Mouse (Mus musculus) limb, embryonic 14.5 days (tissue): ENCODE results near the gene Kcng1. TPM values are rescaled to one million over a fixed set of nuclear protein-coding genes. Genes with fewer than 3 reads are reported as not detected.
A peak's percentile ranks its signal among the peaks of the same experiment; 100 is the strongest.

Experiments
- ATAC-seq: fragments of 200-750 bp; cut with Nextera tagmentation; 2 replicates; pipeline ENCODE4 v1.8.0; 2017; ENCODE audit warnings: low read depth, moderate number of reproducible peaks, moderate TSS enrichment; ENCODE audit not compliant: low FRiP score
- DNase-seq: peaks from one replicate; pipeline ENCODE4 v3.0.0-alpha.2; 2015; ENCODE audit warnings: low spot score
- H3K27ac ChIP-seq: fragments of 300-500 bp; sonication (generic); replicated peaks from 2 replicates; pipeline ENCODE4 v1.5.1; 2014; ENCODE audit warnings: low read depth, mild to moderate bottlenecking, low read length, moderate library complexity, mixed read lengths
- H3K27me3 ChIP-seq: fragments of 300-500 bp; sonication (generic); 2 replicates; pipeline ENCODE4 v1.6.1; 2014; ENCODE audit warnings: low read length, mixed read lengths; ENCODE audit not compliant: control insufficient read depth, insufficient read depth
- H3K36me3 ChIP-seq: fragments of 300-500 bp; sonication (generic); 2 replicates; pipeline ENCODE4 v1.6.1; 2014; ENCODE audit warnings: mild to moderate bottlenecking, low read length, moderate library complexity, mixed read lengths; ENCODE audit not compliant: control insufficient read depth, insufficient read depth
- H3K4me1 ChIP-seq: fragments of 300-500 bp; sonication (generic); 2 replicates; pipeline ENCODE4 v1.6.1; 2014; ENCODE audit warnings: antibody characterized with exemption, low read length, mixed read lengths; ENCODE audit not compliant: control insufficient read depth, insufficient read depth
- H3K4me2 ChIP-seq: fragments of 300-500 bp; sonication (generic); replicated peaks from 2 replicates; pipeline ENCODE4 v1.6.1; 2014; ENCODE audit warnings: low read depth, mild to moderate bottlenecking, low read length, moderate library complexity; ENCODE audit not compliant: severe bottlenecking
- H3K4me3 ChIP-seq: fragments of 300-500 bp; sonication (generic); replicated peaks from 2 replicates; pipeline ENCODE4 v1.5.1; 2014; ENCODE audit warnings: low read length
- H3K9ac ChIP-seq: fragments of 300-500 bp; sonication (generic); 2 replicates; pipeline ENCODE4 v1.6.1; 2014; ENCODE audit warnings: mild to moderate bottlenecking, low read depth, low read length, moderate library complexity; ENCODE audit not compliant: severe bottlenecking
- H3K9me3 ChIP-seq: fragments of 300-500 bp; sonication (generic); 2 replicates; pipeline ENCODE4 v1.6.1; 2016; ENCODE audit warnings: low read length; ENCODE audit not compliant: control insufficient read depth
- POLR2A ChIP-seq: fragments of 200-500 bp; IDR thresholded peaks from 2 replicates; pipeline ENCODE4 v1.8.0; 2012; ENCODE audit warnings: inconsistent platforms, mild to moderate bottlenecking, moderate library complexity, borderline replicate concordance; ENCODE audit not compliant: insufficient read depth, insufficient read length; ENCODE audit errors: extremely low read depth
- WGBS: fragments of 180-500 bp; shearing (Covaris S2); extraction: QIAGEN DNeasy Blood & Tissue Kit; methylation state at CpG from one replicate; pipeline ENCODE4 v1.1.7; 2014; 5-methylcytosine and 5-hydroxymethylcytosine counted together
- polyA plus RNA-seq, 2 experiments: library from polyadenylated mRNA; depleted of rRNA in 1 of 2; stranded (reverse) in 1 of 2; unstranded in 1 of 2; fragments of >200 nt; fragmentation: Nextera tagmentation in 1 of 2; extraction: Ambion mirVana in 1 of 2; gene quantifications; 2 replicates each; pipeline versions ENCODE4 v1.2.1 to v1.2.3; 2012 to 2014

Kcng1 gene
- polyA plus RNA-seq, 2 experiments, result 0.59 to 0.78 TPM

DNA sequence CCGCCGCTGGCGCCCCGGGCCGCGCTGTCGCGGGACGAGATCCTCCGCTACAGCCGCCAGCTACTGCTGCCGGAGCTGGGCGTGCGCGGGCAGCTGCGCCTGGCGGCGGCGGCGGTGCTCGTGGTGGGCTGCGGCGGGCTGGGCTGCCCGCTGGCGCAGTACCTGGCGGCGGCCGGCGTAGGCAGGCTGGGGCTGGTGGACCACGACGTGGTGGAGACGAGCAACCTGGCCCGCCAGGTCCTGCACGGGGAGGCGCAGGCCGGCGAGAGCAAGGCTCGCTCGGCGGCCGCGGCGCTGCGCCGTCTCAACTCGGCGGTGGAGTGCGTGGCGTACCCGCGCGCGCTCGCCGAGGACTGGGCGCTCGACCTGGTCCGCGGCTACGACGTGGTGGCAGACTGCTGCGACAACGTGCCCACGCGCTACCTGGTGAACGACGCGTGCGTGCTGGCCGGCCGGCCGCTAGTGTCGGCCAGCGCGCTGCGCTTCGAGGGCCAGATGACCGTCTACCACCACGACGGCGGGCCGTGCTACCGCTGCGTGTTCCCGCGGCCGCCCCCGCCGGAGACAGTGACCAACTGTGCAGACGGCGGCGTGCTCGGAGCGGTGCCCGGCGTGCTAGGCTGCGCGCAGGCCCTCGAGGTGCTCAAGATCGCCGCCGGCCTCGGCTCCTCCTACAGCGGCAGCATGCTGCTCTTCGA lies 50.6 kb downstream of the Kcng1 start:
- H3K9ac ChIP-seq, result peak overlapping the region; percentile 93
- DNase-seq (no peak), ATAC-seq (peak; percentile 42; the same call in 1 of the 2 replicates)
- H3K4me3 ChIP-seq, result peak overlapping the region; percentile 100
- no peak for TF ChIP-seq POLR2A
- WGBS, result 9% methylated on average over 61 of the region's 105 CpGs
- H3K27me3 ChIP-seq, result no peaks in the 10 kb centered on the region
- H3K4me2 ChIP-seq, result peak overlapping the region; percentile 97
- no peaks in the 10 kb centered on the region for H3K9me3 ChIP-seq
- H3K27ac ChIP-seq, result peak overlapping the region; percentile 91
- peaks cover 31% of the 10 kb centered on the region for H3K36me3 ChIP-seq
- peaks cover 19% of the 10 kb centered on the region for H3K4me1 ChIP-seq

DNA sequence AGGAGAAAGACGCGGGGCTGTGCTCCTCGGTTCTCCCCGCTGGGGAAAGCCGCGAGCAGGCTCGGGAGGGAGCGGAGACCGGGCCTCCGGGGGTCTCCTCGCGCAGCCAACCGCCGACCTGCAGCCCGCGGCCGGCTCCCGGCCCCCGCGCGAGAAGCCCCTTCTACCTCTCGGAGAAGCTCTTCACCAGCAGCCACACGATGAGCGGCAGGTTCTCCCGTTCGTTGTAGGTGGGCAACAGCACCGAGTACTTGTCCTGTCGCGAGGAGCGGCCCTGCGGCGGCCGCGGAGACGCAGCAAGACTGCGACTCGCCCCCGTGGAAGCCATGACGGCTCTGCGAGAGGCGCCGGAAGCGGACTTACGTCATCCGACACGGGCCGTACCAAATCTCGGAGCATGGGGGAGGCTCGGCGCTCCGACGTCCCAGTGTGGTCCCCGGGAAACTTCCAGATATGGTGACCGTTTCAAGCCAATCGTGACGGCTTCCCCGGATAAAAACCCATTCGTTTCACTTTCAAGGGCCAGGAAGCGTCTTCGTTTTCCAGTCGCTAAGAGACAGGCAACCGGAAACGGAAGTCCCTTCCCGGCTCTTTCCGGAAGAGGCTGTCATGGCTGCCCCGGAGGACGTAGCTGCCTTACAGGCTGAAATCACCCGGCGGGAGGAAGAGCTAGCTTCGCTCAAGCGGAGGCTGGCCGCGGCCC lies 51.4 kb downstream of the Kcng1 start, which contains the start of the genes Gm20716, Dpm1 and Mocs3:
Gene Gm20716 (minus strand): TSS at position 339 of the 703 bp plus-strand sequence.
Gene Dpm1 (minus strand): TSS at position 566 of the 703 bp plus-strand sequence.
Gene Mocs3 (plus strand): TSS at position 597 of the 703 bp plus-strand sequence.
- H3K36me3 ChIP-seq, result peaks cover 38% of the 10 kb centered on the region
- ATAC-seq (peak; percentile 91), DNase-seq (peak; percentile 92)
- H3K4me2 ChIP-seq, result peak within 1 kb of the TSS; percentile 97
- peak within 1 kb of the TSS; percentile 93 for H3K9ac ChIP-seq
- H3K27ac ChIP-seq, result peak within 1 kb of the TSS; percentile 91
- under 1% methylated on average over 59 of the region's 73 CpGs for WGBS
- H3K27me3 ChIP-seq, result no peaks in the 10 kb centered on the region
- peaks cover 19% of the 10 kb centered on the region for H3K4me1 ChIP-seq
- peak within 1 kb of the TSS; percentile 100 for H3K4me3 ChIP-seq
- no peaks in the 10 kb centered on the region for H3K9me3 ChIP-seq
- peak; percentile 95; the same call in 1 of the 2 replicates for TF ChIP-seq POLR2A

DNA sequence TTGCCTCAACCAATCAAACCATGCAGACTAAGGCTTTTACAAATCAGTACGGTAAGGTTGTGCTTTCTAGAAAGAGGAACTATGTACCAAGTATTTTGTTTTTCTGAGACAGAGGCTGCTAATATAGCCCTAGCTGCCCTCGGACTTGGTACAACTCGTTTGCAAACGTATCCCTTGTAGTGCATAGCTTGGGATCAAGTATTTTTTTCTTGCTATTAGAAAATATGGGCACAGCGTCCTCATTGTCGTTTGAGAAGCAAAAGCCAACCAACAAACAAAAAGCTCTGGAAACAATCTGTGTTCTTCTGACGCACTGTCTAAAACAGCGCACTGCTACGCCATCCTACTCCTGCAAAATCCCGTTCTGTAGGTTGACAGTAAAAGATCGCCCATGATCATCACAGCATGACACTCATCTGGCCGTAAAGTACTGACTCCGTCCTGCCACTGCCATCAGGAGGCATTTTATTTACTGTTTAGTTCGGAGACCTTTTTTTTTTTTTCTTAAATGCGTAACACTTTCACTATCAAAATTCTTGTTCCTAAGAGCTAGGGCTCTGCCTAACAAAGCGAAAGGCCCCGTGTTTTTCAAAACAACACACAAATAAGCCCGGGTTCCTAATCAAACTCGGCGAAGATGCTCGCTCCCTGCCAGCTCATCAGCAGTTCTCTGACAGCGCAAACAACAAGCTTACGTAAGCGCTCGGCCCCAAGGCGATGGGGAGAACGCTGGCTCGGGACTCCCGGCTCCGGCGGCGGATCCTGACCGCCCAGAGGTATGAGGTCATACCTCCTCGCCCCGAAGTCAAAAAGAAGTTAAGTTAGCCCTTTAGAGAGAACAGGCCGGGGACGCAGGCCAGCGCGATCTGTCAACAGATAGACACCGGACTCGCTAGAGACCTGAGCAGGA lies 52.2 kb downstream of the Kcng1 start:
- ATAC-seq, result no peak
- Histone ChIP-seq H3K9me3 (no peaks in the 10 kb centered on the region), H3K4me1 (peaks cover 19% of the 10 kb centered on the region), H3K4me3 (peak overlapping the region; percentile 100), H3K27me3 (no peaks in the 10 kb centered on the region), H3K36me3 (peaks cover 46% of the 10 kb centered on the region), H3K27ac (peak overlapping the region; percentile 91), H3K9ac (peak overlapping the region; percentile 93), H3K4me2 (peak overlapping the region; percentile 97)
- no peak for DNase-seq
- TF ChIP-seq POLR2A, result no peak
- 18% methylated on average over 41 of the region's 41 CpGs for WGBS

DNA sequence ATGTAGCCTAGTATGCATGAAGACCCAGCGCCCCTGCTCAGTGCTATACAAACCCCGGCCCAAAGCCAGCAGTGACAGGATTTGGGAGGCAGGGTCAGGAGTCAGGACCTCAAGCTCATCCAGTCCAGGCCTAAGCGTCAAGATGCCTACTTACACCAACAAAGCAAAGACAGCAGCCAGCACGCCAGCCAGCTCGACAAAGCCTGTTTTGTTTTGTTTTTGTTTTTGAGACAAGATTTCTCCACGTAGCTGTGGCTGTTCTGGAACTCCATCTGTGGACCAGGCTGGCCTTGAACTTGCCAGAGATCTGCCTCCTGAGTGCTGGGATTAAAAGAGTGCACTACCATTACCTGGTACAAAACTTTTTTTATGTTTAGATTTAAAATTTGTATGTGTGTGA lies 58.2 kb downstream of the Kcng1 start:
- Histone ChIP-seq H3K36me3 (peaks cover 78% of the 10 kb centered on the region), H3K4me3 (no peak overlapping the region), H3K4me1 (no peaks in the 10 kb centered on the region), H3K27ac (no peak overlapping the region), H3K4me2 (no peak overlapping the region), H3K9ac (no peak overlapping the region), H3K27me3 (no peaks in the 10 kb centered on the region), H3K9me3 (no peaks in the 10 kb centered on the region)
- no peak for DNase-seq
- 84% methylated on average over 6 of the region's 6 CpGs for WGBS
- no peak for ATAC-seq
- TF ChIP-seq POLR2A, result no peak

DNA sequence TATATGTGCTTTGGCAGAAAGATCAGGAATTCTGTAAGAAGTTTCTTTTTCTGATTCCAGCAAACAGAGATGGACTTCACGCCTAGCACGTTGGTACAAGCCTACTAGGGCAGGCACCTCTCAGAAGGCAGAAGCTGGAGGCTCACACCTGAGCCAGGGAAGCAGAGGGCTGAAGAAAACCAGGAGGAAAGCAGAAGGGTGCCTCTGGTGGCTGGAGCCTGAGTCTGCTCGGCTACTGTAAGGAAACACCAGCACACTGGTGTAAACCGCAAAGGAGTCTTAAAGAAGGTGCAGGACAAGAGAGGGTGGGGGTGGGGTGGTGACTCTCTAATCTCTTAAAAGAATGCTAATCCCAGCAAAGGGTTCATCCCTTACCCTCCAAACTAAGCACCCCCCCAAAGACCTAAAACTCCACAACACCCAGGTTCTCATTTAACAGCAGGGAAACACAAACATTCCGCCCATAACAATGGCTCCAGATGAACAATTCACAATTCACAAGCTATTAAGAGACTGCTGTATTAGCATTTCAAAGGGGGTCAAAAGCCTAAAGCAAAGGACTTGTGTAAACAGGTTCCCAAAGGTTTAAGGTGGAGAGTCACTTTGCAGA lies 67.6 kb downstream of the Kcng1 start:
- WGBS, result 45% methylated on average over 5 of the region's 5 CpGs
- ATAC-seq, result no peak
- H3K27ac ChIP-seq, result no peak overlapping the region
- H3K27me3 ChIP-seq, result no peaks in the 10 kb centered on the region
- no peak for DNase-seq
- H3K9me3 ChIP-seq, result no peaks in the 10 kb centered on the region
- no peak overlapping the region for H3K4me2 ChIP-seq
- H3K9ac ChIP-seq, result no peak overlapping the region
- H3K4me3 ChIP-seq, result no peak overlapping the region
- peaks cover 84% of the 10 kb centered on the region for H3K36me3 ChIP-seq
- no peak for TF ChIP-seq POLR2A
- no peaks in the 10 kb centered on the region for H3K4me1 ChIP-seq

Other genes starting within 250 kb of the Kcng1 start
- gene Pard6b, start 200.7 kb downstream of the Kcng1 start, polyA plus RNA-seq (2012; rRNA removed), result 3.7 and 4.0 TPM in 2 replicates
- 4.0 and 4.1 TPM in 2 replicates for gene Pard6b, start 200.7 kb downstream of the Kcng1 start, polyA plus RNA-seq (2014; fragmentation: Nextera tagmentation; extraction: Ambion mirVana)
- gene Adnp, start 74.6 kb downstream of the Kcng1 start, polyA plus RNA-seq (2012; rRNA removed), result 61.5 and 71.3 TPM in 2 replicates
- gene Adnp, start 74.6 kb downstream of the Kcng1 start, polyA plus RNA-seq (2014; fragmentation: Nextera tagmentation; extraction: Ambion mirVana), result 8.5 and 14.5 TPM in 2 replicates
- 14.5 and 28.6 TPM in 2 replicates for gene Gm20716, start 51.4 kb downstream of the Kcng1 start, polyA plus RNA-seq (2012; rRNA removed)
- 22.9 and 27.8 TPM in 2 replicates for gene Gm20716, start 51.4 kb downstream of the Kcng1 start, polyA plus RNA-seq (2014; fragmentation: Nextera tagmentation; extraction: Ambion mirVana)
- gene Dpm1, start 51.1 kb downstream of the Kcng1 start, polyA plus RNA-seq (2012; rRNA removed), result 15.7 and 18.4 TPM in 2 replicates
- 90.4 and 90.6 TPM in 2 replicates for gene Dpm1, start 51.1 kb downstream of the Kcng1 start, polyA plus RNA-seq (2014; fragmentation: Nextera tagmentation; extraction: Ambion mirVana)
- 12.2 and 16.5 TPM in 2 replicates for gene Mocs3, start 51.1 kb downstream of the Kcng1 start, polyA plus RNA-seq (2012; rRNA removed)
- 8.3 and 10.6 TPM in 2 replicates for gene Mocs3, start 51.1 kb downstream of the Kcng1 start, polyA plus RNA-seq (2014; fragmentation: Nextera tagmentation; extraction: Ambion mirVana)